Mouse (Mus musculus) left cerebral cortex, adult 8-10 months (tissue): ENCODE measurements at regions not wholly inside any gene's neighbourhood (a gene's known extent, or its start where the extent isn't known, plus 50 kb on each side); places are given as distances from the start of the nearest gene placed in this dataset.

Source experiments
- DNase-seq, 2 experiments: peaks; one replicate each; pipeline ENCODE4 v3.0.0; 2022; ENCODE audit warnings: low spot score in 2 of 2

DNA sequence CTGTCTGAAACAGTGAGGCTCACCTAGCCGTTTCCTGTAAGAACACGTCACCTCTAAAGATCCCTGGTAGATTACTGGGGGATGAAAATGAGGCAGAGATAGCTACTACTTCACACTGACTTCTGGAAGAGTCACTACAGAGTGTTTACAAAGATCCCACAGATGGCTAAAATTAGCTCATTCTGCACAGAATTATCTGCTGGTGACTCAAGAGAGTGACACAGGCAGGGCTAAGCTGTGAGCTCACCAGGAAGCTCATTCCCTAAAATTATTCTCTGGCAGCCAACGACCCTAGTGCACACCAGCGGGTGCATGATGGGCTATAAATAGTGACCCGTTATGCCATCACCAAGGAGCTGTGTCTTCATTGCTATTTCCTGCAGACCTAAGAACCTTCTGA is 53.2 kb upstream of the Ddah1 start:
- peak in 1 of 2 experiments; percentile 39 for DNase-seq

DNA sequence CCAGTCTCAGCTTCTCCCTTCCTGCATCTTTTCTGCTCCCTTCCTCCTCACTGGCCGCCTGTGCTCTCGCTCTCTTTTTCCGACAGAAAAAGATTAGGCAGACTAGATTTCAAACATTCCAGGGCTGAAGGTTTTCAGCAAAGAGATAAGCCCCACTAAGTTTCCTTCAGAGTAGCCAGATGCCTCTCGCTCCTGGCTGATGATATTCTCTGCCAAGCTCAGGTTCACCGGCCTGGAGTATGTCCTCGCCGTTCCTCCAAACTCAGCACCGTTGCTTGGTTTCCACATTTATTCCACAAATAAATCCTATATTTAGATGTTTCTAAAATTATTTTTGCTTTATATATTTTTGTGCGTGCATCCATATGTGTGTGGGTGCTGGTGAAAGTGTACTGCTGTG is 54.3 kb upstream of the Ccn1 start:
- no peak for DNase-seq

DNA sequence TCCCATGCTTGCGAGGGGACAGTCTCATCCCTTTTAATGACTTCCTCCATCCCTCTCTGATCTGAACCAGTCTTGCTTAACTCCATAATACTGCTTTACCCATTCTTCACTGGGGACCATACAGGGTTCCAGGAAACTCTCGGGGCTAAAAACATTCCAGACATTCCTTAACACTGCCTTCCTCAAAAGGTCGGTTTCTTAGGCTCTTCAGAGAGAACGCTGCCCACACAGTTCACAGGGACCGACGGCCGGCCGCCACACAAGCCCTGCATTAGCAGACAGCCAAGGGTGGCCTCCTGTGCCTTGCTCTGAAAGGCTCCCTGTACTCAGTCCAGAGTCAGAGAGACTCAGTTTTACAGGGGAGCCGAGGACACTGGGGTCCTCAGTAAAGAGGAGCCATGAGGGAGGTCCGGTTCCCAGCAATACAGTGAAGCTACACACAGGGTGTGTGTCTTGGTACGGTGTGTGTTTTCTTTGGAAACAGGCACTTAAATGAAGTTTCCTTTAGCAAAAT is 53.7 kb upstream of the Ccn1 start:
- DNase-seq = no peak

DNA sequence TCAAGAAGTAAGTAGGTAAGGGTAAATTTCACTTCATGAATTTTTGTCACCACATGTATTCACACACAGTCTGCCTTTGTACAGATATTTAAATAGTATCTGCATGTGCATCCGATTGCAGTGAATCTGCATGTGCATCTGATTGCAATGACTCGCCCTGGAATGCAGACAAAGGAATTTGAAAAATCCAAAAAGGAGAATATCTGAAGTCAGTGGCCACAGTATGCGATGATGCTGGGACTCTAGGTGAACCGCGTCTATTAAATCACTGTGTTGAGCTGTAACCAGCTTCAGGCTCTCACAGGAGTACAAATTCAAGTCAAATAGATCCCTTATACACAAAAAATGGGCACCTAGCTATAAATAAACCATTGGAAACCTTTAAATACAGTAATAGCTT is 53.0 kb upstream of the Ccn1 start:
- no peak for DNase-seq

DNA sequence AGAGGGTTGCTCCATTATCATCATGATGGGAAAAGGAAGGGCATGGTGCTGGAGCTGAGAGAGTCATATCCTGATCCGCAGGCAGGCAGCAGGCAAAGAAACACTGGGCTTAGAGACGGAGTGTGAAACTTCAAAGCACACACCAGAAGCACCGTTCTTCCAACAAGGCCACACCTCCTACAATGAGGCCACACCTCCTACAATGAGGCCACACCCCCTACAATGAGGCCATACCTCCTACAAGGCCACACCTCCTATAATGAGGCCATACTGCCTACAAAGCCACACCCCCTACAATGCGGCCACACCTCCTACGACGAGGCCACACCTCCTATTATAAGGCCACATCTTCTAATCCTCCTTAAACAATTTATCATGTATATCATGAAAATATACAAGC is 52.2 kb upstream of the Ccn1 start:
- DNase-seq = no peak
